Mouse (Mus musculus): ENCODE data around the gene Sox6.

- TF ChIP-seq CHD2 (IDR thresholded peaks at IDR 0.05; ENCODE audit: low read depth, low read length) (no peak), ZC3H11A (IDR thresholded peaks at IDR 0.05; ENCODE audit: borderline replicate concordance, low read depth, low read length) (no peak), ZNF384 (IDR thresholded peaks at IDR 0.05; ENCODE audit: low read depth, low read length) (no peak), HCFC1 (IDR thresholded peaks at IDR 0.05; ENCODE audit: borderline replicate concordance, insufficient read depth, low read length) (no peak)
Measured at GRCm38 (mm10) chr7:115903368-115903767, 135.2 kb downstream of the Sox6 start.
